Mouse (Mus musculus): Measurements from ENCODE around the gene Ehd1.
A peak's percentile ranks its signal among the peaks of the same experiment; 100 is the strongest.

The Ehd1 gene

DNA sequence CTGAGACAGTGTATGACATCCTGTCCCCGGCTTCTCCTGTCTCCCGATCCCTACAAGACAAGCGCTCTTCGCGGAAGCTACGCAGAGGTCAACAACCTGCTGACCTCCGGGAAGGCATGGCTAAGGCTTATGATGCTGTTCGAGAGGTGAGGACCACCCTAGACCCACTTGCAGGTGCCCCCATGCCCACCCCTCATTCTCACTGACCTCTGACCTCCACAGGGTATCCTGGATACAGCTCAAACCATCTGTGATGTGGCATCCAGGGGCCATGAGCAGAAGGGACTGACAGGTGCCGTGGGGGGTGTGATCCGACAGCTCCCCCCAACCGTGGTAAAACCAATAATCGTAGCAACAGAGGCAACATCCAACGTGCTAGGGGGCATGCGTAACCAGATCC is 15.1 kb upstream of the Ehd1 start:
- no peak for DNase-seq

DNA sequence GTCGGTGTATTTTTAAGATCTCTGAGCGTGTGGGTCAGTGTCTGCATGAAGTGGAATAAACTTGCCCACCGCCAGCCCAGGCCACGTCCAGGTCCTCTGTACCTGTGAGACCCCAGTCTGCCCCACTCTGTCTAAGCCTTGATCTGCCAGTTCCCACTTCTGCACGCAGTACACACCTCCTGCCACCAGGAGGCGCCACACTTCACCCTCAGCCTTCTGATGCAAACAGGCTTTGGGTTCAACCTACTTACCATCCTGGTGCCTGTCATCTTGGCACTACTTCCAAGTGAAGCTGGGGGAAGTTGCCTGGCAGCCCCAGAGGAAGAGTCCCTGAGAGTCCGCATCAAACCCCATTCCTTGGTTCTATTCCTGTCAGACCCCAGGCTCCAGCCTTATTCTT is 14.3 kb upstream of the Ehd1 start:
- peak; percentile 68 for DNase-seq

DNA sequence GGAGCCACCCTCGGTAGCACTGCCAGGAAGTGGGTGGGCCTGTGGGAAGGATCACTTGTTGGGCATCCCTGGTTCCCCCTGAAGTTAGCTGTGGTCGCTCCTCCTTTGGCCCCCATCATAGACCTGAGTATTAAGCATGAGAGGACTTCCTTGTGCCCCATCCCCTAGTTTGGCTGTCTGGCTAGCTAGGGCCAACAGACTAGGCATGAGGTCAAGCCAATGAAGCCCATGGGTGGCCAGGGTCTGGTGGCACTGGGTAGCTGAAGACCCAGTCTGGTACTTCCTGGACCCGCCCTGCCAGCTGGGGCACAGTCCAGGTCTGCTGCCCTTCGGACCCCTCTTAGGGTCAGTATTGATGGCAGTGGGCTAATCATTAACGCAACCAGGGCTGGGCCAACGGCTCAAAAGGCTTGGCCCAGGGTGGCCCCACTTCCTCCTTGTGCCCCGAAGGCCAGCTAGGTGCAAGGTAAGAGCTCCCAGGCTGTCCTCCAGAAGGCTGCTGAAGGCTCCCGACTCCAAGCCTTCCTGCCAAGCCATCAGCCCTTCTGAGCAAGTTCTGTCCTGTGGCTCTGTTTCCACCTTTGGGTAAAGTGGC is 13.6 kb upstream of the Ehd1 start:
- DNase-seq = peak; percentile 90

DNA sequence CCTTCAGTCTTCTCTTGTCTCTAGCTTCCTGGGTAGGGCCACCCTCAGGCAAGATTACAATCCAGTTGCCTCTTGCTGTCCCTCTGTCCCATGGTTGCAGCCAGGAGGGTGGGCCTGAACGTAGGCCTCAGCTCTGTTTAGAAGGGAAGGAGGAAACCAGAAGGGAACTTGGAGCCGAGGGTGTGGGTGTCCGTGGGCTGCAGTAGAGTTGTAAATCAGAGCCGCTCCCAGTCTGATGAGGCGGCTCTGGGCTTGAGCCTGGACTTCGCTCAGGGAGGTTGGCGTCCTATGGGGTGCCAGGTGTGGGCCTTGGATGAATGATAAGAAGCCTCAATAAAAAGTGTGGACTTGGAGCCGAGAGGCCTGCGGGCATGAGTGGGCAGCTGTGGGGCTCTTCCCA is 12.3 kb upstream of the Ehd1 start:
- DNase-seq = no peak

DNA sequence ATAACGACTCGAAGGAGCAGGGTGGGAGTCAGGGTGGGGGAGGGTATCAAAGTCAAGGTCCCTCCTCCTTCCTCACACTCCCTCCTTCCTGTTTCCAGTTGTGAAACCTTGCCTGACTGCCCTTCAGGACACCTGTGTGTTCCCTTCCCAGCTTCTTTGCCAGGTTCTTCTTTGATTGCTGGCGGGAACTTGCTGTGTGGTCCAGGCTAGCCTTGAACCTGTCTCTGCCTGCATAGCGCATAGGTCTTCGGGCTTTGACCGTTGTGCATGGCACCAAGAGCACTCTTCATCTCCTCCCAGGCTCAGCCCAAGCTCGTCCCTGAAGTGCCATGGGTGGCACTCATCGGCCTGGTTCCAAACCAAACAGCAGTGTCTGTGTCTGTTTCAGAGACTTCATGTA is 11.6 kb upstream of the Ehd1 start:
- DNase-seq = no peak

DNA sequence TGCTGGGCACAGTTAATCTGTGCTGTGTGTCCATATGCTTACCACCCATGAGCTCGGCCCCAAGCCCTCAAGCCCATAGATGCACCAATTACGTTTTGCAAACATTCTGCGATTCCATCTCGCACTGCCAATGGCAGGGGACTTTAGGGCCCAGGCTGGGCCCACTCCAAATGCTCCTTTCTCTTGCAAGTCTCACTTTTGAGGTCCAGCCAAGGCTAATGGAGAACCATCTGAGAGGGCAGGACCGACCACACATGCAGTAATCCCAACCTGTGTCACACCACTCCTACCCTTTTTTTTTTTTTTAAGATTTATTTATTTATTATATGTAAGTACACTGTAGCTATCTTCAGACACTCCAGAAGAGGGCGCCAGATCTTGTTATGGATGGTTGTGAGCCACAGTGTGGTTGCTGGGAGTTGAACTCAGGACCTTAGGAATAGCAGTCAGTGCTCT is 10.8 kb upstream of the Ehd1 start:
- no peak for DNase-seq

DNA sequence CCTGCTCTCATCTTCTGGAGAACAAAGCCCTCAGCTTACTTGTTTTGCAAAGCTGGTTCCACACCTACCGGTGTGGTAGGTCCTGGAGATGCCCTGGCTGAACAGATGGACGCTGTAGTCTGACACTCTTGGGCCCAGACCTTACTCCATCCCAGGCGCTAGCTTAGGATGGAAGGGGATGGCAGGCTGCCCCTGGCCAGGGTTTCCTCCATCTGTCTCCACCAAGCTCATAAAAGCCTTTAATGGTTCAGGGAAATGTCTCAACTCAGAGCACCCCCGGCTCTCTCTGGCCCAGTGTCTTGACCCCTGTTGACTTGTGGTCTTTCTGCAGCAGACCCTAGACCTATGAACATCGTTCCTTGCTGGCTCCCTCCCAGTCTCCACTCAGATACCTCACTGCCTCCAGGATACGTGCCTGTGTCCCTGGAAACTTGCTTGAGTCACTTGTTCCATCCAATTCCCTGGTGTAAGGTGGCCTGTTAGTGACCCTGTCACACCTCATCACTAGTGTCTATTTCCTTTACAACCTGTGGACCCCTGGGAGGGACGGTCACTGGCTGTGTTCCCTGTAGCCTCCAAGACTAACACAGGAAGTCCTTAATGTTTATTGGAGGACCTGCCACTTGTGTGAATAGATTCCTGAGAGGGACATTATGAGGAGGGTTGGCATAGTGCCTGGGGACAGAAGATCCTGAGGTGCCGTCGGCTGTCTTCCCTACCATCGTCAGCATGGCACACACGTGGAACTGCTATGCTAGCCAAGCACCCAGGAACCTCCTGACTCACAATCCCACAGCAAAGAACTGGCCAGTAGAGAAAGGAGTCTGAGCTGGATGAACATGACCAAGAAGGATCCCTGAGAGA is 9.0 kb upstream of the Ehd1 start:
- DNase-seq = no peak

DNA sequence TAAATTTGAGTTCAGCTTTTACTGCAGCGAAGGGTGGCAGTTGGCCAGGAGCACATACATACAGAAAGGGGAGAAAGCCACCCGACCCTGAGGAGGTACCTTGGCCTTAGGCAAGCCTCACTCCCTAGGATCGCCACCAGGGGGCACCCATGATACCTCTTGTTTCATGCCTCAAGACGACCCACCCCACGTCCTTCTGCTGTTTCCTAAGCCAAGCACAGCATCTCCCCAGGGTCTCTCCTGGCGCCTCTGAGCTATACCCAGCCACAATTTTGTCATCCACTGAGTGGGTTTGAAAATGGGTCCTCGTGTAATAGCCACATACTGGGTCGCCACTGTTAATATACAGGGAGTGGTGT is 8.4 kb upstream of the Ehd1 start:
- peak; percentile 84 for DNase-seq

DNA sequence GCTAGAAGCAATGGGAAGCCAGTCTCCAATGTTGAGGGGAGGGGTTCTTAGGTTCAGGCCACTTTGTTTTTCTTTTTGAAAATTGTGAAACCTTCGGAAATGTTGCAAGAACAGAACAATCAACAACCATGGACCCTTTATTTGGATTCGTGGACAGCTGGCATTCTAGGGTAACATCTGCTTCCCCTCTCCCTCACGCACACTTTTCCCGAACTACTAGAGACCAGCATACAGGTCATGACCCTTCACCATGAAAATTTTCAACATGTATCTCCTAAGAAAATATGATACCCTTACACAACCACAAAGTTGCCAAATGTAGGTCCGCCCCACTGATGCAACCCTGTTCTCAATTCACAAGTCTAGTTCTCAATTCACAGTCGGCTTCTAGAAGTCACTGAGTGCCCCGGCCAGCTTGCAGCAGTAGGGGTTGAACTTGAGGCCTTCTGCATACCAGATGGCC is 7.8 kb upstream of the Ehd1 start:
- DNase-seq = no peak

DNA sequence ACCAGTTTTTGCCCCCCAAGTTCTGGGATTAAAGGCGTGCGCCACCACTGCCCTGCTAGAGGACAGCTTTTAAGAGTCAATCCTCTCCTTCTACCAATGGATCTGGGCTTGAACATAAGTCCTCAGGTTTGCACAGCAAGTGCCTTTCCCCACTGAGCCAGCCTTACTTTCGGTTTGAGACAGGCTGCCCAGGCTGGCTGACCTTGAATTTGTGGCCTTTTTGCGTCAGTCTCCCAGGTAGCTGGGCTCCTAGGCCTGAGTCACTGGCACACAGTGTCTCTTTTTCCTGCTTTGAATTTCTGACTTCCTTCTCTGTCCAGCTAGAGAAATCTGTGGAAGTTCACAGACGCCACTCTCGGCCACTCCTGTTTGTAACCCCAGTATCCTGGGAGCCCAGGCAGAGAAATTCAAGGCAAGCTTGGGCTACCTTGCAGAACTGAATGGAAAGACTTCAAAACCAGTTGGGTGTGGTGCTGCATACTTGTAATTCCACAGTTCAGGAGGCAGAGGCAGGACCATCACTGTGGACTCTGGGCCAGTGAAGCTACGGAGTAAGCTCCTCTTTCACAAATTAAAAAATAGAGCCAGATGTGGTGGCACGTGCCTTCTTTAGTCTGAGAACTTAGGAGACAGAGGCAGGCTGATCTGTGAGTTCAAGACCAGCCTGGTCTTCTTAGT is 6.6 kb upstream of the Ehd1 start:
- DNase-seq = no peak

DNA sequence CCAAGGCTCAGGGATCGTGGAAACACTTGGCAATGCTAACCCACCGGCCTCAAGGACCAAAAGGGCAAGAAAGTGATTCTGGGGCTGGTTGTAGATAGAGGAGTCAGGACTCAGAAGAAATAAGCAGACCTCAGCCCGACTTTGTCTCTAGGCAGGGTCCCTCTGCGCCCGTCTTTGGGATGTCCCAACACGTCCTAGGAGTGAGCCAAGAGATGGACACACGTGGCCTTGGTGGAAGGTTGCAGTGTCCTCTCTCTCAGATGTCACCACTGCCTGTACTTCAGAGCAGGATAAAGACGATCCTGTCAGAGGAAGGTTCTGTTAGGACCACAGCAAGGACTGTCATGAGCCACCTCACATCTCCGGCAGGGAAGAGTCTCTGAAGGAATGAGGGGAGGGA is 5.9 kb upstream of the Ehd1 start:
- DNase-seq = no peak

DNA sequence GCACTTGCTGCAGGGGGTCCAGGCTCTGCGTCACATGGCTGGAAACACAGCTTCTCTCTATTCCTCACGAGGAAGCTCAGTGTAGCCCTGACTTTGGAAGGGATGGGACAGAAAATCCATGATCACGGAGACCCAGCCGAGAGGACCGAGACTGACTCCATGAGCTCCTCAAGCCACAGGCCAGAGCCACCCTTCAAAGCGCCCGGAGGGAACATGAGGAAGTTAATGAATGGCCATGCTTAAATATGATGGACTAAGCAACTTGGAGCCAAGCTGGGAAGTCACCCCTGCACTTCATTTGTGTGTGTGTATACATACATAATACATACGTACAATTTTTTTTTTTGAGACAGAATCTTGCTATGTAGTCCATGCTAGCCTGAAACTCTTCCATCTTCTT is 5.3 kb upstream of the Ehd1 start:
- DNase-seq = no peak

DNA sequence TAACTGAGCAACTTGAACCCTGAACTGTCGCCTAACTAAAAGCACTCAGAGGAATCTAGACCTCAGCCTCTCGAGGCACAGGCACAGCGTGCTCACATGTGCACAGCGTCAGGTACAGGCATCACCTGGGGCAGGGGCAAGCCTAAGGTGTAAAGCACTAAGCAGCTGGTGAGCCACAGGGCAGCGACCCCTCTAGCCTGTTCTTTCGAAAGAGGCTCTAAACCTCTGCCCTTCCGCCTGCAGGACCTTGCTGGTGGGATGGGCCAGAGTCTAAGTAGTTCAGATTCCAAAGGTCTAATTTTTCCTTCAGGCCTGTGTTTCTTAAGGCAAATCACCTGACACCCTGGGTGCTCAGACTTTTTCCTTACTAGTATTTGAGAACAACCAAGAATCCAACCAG is 4.5 kb upstream of the Ehd1 start:
- DNase-seq = peak; percentile 85

DNA sequence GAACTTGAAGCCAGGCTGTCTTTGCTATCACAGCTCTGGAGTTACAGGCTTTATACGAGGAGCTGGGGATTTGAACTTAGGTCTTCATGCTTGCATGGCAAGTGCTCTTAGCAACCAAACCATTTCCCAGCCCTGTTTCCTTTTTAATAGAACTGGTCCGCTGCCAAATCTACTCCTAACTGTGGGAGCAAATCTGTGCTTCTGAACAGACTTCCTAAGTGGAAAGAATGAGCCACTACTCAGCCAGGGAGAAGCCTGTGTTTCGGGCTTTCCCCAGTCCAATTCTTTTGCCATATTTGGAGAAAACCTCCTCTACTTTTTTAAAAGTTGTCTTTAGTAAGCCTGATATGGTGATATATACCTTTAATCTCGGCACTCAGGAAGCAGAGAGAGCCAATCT is 3.8 kb upstream of the Ehd1 start:
- no peak for DNase-seq

DNA sequence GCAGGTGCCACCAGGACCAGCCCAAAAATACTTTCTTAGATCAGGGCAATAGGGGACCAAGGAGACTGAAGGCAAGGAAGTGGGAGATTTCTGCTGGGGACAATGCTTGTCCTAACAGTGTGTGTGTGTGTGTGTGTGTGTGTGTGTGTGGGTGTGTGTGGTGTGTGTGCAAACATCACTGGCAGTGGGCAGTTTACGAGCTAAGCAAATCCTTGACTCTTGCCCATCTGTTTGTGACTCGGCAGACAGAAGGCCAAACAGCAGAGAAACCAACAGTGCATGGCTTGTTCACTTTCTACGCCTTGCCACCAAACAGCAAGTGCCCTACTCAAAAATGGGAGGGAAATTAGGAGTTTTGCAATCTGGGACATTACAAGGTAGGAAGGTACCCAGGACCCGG is 2.9 kb upstream of the Ehd1 start:
- no peak for DNase-seq

DNA sequence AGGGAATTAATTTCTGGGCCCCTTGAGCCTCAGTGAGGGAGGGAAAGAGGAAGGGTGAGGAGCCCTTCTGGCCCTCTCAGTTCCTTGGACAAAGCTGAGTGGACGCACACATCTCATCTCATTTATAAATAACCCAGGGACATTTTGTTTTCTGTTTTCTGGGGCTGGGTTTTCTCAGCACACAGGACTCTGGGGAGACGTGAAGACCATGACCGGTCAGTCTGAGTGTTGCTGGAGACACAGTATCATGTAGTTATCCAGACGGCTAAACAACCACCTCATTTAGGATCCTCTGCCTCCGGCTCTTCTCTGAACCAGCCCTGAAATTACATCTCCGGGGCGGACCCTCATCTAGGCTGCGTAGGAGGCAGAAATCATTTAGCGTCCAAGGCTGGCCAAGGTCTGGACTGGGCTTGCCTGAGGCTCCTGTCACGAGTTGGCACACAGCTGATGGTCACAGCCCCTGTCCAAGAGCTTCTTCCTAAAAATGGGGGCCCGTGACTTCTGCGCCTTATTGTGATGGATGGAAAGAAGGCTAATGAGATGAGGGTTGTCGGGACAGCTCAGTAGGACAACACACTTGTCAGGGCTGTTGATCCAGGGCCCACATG is 2.4 kb upstream of the Ehd1 start:
- DNase-seq = no peak

DNA sequence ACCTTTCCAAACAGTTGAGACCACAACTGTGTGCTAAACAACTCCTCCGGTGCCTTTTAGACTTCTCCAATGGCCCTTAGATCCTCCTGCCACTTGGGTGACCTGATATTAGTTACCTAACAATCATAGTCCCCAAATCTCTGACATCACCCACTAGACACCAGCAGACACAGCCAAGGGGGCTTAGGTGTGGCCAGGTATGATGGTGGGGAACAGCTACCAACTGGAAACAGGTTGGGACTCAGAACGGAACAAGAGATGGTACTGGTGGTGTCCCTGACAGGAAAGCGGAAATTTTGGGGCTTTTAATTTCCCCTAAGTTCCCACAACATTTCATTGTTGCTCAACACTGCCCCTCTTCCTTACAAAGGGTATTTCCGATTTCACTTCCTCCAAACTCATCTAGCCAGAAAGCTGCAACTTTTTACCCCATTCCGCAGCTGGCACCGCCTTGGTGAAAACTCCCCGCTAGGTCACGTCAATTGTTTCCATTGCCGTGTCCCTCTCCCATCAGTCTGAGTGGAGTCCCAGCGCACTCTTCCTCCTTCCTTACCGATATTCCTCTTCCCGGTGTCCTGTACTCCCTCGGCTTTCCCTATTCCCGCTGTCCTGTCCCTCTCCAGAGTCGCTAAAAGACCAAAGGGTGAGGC is 660 bp upstream of the Ehd1 start:
- no peak for DNase-seq

DNA sequence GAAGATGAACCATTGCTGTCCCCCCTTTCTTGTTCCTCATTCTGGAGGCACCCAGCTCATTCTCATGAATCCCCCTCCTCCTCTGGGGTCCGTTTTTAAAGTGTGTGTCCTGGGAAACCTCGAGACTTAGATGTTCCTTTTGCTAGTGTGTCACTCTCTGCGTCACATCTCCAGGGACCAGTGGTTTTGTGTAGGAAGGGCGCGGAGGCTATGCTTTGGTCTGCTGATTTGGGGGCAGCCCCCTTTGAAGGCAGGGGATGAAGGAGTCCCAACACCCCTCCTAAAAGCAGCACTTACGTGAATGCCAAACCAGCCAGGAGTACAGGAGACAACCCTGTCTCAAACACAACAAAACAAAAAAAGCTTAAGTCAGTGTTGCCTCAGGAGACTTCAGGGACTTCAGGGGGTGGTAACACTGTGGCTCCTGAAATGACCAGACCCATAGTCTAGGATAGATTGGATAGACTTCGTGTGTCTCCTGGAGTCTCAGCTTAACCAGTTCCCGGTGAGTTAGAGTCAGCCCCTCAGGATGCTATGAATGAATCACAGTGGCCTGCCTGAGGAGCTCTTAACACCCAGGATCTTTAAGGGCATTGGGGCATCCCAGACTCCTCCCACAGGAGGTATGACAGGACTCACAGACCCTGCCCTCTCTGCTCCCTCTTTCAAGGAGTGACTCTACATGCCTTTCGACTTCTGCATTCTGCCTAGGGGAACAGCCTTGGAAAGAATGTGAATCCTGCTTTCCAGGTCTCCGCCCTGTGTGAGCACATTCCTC is 1.3 kb downstream of the Ehd1 start:
- peak; percentile 93 for DNase-seq

DNA sequence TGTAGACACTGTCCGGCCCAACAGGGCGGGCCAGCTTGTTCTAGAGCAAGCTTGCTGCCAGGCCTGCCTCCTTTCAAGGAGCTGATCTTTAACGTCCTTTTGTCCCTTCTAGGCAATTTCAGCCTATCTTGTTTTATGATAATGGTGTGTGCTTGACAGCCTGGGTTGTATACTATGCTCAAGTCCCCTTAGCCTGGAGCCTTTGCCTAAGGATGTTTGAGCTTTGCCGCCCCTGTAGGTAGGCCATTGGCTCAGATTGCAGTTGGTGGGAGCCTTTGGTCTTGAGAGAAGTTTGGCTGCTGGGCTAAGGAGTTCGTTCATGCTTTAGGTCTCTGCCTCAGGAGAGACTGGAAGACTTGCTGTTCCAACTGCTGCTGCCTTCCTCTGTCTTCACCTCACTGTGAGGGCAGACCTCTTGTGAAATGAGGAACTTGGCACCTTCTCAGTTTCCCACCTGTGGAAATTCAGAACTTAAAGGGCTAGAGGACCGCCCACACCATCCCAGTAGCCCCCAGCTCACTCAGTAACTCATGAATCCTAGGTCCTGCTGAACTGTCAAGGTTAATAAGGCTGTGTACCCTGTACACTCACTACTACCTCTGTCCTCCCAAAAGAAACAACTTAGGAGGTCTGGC is 2.0 kb downstream of the Ehd1 start:
- no peak for DNase-seq

DNA sequence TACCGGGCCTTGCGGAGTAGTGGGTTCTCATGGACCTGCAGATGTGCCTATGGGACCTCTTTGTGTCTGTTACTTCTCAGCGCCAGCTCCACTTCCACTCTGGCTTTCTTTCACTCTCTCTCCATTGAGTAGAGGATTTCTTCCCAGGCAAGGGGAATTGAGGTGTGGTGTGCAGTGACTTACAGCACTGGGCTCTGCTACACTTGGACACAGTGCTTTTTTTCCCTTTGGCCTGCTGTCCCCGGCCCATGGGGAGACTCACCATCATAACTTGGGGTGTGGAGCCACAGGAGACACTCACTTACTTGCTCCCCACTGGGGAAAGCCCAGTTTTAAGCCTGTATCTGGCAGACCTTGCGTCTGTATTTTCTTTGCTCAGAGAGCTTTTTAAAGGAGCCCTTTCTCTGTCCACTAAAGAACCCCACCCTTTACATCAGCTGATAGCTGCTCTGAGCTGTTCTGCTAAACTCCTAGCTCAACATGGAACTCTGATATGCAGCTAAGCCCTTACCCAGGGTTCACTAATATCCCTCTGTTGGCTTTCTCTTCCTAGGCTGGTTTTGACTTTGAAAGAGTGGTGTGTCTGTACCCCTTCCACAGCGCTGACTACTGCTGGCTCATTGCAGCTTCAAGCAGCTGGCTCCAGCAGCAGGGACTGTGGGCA is 3.1 kb downstream of the Ehd1 start:
- DNase-seq = no peak

DNA sequence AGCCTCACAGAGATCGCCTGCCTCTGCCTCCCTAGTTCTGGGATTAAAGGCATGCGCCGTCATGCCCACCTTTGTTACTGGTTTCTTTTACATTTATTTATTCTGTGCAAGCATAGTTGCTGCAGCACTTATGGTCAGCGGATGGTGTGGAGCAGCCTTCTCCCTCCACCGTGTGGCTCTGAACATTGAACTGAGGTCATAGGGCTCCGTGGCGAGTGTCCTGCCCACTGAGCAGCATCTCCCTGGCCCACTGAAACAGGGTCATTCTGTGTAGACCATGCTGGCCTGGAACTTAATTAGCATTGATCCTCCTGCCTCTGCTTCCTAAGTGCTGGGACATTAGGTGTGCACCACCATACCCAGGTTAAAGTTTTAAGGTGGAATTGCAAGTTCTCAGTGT is 4.0 kb downstream of the Ehd1 start:
- peak; percentile 69 for DNase-seq
